Mouse (Mus musculus): ENCODE data around the gene Herc3. TPM values are rescaled to one million over a fixed set of nuclear protein-coding genes. Genes with fewer than 3 reads are reported as not detected.

The Herc3 gene
- polyA plus RNA-seq, 1 experiment from 2014 or later, result 2.9 TPM

DNA sequence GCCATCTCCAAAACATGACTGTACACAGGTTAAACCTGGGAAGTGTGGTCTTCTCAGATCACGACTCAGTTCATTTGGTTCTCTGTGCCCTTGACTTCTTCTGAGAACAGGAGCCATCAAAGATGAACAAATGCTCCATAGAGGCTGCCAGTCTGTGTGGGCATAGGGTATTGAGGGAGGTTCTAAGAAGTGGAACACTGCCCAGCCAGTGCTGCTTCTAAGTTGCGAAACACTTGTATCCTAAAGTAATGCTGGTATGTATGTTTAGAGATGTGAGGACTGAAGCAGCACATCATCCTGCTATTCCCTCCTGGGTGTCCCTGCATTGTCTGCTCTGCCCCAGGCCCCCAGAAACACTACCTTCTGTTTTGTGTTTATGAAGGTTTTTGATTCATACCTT lies 5.2 kb downstream of the Herc3 start:
- 0 out of 2 replicates have a peak, but pooled peaks cover 5% of the 10 kb centered on the region for H3K27me3 ChIP-seq
- WGBS (ENCODE audit: insufficient replicate concordance), result 67% methylated on average over 2 of the region's 2 CpGs
- H3K9me3 ChIP-seq (replicated peaks), result no peaks in the 10 kb centered on the region
- H3K27ac ChIP-seq (replicated peaks), result no peak overlapping the region
- no peak overlapping the region for H3K9ac ChIP-seq
- no peaks in the 10 kb centered on the region for H3K36me3 ChIP-seq (replicated peaks)
- no peak overlapping the region for H3K4me2 ChIP-seq
- H3K4me1 ChIP-seq (replicated peaks), result peaks cover 14% of the 10 kb centered on the region
- ATAC-seq (ENCODE audit: insufficient read depth), result no peak
- H3K4me3 ChIP-seq (replicated peaks), result no peak overlapping the region

DNA sequence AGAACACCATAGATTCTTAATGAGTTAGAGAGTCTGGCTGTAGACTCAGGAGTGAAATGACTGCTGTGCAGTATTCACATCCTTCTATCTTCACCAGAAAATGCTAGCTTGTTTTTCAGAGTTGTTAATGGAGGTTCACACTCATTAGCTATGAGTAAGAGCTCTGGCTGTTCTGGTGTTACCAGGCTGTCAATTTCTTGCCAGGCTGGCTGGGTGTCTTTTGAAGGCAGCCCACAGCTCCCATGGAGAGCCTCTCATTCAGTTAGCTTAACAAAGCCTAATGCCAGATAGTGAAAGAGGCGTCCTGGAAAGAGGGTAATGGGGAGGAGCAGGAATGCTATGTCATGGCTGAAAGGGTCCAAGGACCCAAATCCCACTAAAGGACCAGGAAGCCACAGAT lies 6.7 kb downstream of the Herc3 start:
- no peak overlapping the region for H3K9ac ChIP-seq
- H3K36me3 ChIP-seq (replicated peaks), result no peaks in the 10 kb centered on the region
- no peaks in the 10 kb centered on the region for H3K4me1 ChIP-seq (replicated peaks)
- H3K27ac ChIP-seq (replicated peaks), result no peak overlapping the region
- H3K4me2 ChIP-seq, result no peak overlapping the region
- no peaks in the 10 kb centered on the region for H3K9me3 ChIP-seq (replicated peaks)
- ATAC-seq (ENCODE audit: insufficient read depth), result no peak
- H3K4me3 ChIP-seq (replicated peaks), result no peak overlapping the region
- 47% methylated on average over 1 of the region's 1 CpGs for WGBS (ENCODE audit: insufficient replicate concordance)
- no peaks in the 10 kb centered on the region for H3K27me3 ChIP-seq

DNA sequence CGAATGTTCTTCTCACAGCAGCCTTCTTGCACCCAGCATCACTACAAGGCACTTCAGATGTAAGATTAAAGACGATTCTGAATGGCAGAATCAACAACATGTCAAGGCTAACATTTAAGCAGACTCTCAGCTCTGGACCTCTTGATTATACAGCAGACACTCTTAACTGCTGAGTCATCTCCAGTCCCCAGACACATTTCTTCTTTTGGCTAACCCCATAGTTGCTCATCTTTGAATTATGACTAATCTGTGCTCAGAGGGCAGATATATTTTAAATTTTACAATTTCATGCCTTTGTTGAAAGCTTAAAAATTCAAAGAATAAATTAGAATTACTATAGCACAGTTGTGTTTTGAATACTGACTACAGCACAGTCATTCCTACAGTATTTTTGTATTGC lies 9.9 kb downstream of the Herc3 start:
- no peak overlapping the region for H3K27ac ChIP-seq (replicated peaks)

DNA sequence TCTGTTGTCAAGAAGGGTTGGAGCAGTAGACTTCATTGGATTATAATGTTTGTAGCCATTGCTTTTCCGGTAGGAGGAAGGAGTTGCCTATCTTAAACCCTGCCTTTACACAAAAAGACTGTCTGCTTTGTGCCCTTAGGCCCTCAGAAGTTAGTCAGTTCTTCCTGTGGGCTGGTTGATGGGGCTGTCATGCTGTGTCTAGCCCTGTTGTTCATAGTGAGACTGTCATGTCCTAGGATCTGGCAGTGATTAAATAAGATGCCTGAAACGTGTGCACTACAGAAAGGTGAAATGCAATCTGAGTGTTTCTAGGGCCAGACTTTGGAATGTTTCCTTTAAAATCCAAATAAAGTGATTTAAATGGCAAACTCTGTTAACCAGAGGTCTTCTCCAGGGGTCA lies 10.9 kb downstream of the Herc3 start:
- no peaks in the 10 kb centered on the region for H3K9me3 ChIP-seq (replicated peaks)
- H3K27me3 ChIP-seq, result no peaks in the 10 kb centered on the region
- H3K4me3 ChIP-seq (replicated peaks), result no peak overlapping the region
- no peak overlapping the region for H3K27ac ChIP-seq (replicated peaks)
- no peaks in the 10 kb centered on the region for H3K4me1 ChIP-seq (replicated peaks)
- ATAC-seq (ENCODE audit: insufficient read depth), result no peak
- 51% methylated on average over 2 of the region's 2 CpGs for WGBS (ENCODE audit: insufficient replicate concordance)
- no peak overlapping the region for H3K4me2 ChIP-seq
- no peak overlapping the region for H3K9ac ChIP-seq
- H3K36me3 ChIP-seq (replicated peaks), result no peaks in the 10 kb centered on the region

More for the DNA sequence above, 9.9 kb downstream of the Herc3 start:
- no peak for ATAC-seq (ENCODE audit: insufficient read depth)
- Histone ChIP-seq H3K36me3 (replicated peaks) (no peaks in the 10 kb centered on the region), H3K9me3 (replicated peaks) (no peaks in the 10 kb centered on the region), H3K27me3 (no peaks in the 10 kb centered on the region), H3K4me3 (replicated peaks) (no peak overlapping the region), H3K4me1 (replicated peaks) (no peaks in the 10 kb centered on the region), H3K4me2 (no peak overlapping the region), H3K9ac (no peak overlapping the region)
- WGBS (ENCODE audit: insufficient replicate concordance), result 37% methylated on average over 2 of the region's 2 CpGs

DNA sequence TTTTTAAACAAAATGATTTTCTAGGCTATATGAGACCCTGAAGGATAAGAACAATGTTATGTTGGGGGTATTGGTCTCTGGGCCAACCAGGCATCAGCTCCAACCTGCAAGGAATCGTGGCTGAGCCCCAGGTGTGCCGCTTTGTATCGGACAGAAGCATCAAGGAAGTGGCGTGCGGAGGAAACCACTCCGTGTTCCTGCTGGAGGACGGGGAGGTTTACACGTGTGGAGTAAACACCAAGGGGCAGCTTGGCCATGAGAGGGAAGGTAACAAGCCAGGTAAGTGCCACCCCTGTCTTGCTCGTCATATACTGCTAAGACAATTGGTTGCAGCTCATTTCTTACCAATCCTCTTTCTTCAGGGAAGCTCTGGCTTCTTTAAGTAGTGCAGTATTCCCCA lies 12.3 kb downstream of the Herc3 start:
- no peak for ATAC-seq (ENCODE audit: insufficient read depth)
- 65% methylated on average over 9 of the region's 9 CpGs for WGBS (ENCODE audit: insufficient replicate concordance)
- H3K9ac ChIP-seq, result no peak overlapping the region
- no peak overlapping the region for H3K4me2 ChIP-seq
- no peaks in the 10 kb centered on the region for H3K4me1 ChIP-seq (replicated peaks)
- no peaks in the 10 kb centered on the region for H3K9me3 ChIP-seq (replicated peaks)
- H3K36me3 ChIP-seq (replicated peaks), result no peaks in the 10 kb centered on the region
- H3K27ac ChIP-seq (replicated peaks), result no peak overlapping the region
- H3K27me3 ChIP-seq, result no peaks in the 10 kb centered on the region
- no peak overlapping the region for H3K4me3 ChIP-seq (replicated peaks)

DNA sequence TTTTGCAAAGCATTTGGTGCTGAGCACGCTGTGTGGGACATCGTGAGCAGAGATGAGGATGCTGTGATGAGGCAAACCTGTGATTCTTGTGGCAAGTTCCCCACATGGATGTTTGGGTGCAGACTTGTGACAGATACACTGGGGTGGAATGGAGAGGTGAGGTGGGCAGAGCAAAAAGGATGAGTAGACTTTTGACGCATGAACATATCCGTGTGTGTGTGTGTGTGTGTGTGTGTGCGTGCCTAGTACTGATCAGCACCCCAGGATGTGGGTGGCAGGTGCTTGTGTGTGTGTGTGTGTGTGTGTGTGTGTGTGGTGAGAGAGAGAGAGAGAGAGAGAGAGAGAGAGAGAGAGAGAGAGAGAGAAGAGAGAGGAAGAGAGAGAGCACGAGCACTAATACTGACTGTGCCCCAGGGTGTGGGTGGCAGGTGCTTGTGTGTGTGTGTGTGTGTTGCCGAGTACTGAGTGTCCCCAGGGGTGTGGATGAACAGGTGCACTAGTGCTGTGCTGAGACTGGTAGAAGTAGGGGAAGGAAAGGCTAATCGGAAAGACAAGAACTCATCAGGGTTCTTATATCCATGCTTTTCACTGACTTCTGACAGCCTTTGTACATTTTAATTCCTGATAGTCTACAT lies 13.0 kb downstream of the Herc3 start:
- WGBS (ENCODE audit: insufficient replicate concordance), result 74% methylated on average over 8 of the region's 8 CpGs
- Histone ChIP-seq H3K9me3 (replicated peaks) (no peaks in the 10 kb centered on the region), H3K4me2 (no peak overlapping the region), H3K9ac (no peak overlapping the region), H3K27ac (replicated peaks) (no peak overlapping the region), H3K27me3 (no peaks in the 10 kb centered on the region), H3K36me3 (replicated peaks) (no peaks in the 10 kb centered on the region), H3K4me1 (replicated peaks) (no peaks in the 10 kb centered on the region), H3K4me3 (replicated peaks) (no peak overlapping the region)
- ATAC-seq (ENCODE audit: insufficient read depth), result no peak

DNA sequence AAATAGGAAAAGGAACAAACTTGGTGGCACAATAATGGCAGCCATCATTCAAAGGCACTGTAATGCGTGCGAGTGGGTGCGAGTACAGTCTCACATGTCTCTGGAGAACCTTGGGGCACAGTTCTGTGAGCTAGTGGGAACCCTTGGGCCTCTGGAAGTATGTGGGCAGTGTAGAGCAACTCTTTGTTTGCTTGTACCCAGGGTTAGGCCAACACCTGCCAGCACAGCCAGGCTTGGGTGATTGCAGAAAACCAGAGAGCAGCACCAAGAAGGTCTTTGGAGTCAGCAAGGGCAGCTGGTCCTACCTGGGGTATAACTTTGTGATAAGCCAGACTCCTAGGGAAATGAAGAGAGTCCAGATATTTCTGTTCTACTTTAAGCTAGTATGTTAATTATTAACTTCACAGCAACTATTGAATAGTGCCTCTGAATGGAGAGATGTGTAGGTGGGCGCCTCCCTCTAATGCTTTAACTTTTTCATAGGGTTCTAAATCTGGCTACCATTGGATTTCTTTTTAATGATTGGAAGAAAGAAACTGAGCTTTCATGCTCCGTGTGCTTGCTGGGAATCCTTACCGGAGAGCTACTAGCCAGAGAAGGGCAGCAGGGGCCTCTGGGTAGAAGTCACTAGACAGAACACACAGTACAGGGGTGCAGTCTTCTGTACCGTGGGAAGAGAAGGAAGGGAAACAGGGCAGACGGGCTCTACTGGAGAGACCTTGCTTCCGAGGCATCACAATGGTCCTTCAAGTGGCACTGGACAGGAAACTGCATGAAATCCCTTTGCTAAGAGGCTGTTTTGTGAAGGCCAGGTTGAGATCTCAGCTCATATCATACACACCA lies 15.8 kb downstream of the Herc3 start:
- Histone ChIP-seq H3K4me1 (replicated peaks) (no peaks in the 10 kb centered on the region), H3K4me3 (replicated peaks) (no peak overlapping the region), H3K36me3 (replicated peaks) (no peaks in the 10 kb centered on the region), H3K9me3 (replicated peaks) (no peaks in the 10 kb centered on the region), H3K27ac (replicated peaks) (no peak overlapping the region), H3K27me3 (no peaks in the 10 kb centered on the region), H3K9ac (no peak overlapping the region), H3K4me2 (no peak overlapping the region)
- WGBS (ENCODE audit: insufficient replicate concordance), result 74% methylated on average over 9 of the region's 9 CpGs
- no peak for ATAC-seq (ENCODE audit: insufficient read depth)

DNA sequence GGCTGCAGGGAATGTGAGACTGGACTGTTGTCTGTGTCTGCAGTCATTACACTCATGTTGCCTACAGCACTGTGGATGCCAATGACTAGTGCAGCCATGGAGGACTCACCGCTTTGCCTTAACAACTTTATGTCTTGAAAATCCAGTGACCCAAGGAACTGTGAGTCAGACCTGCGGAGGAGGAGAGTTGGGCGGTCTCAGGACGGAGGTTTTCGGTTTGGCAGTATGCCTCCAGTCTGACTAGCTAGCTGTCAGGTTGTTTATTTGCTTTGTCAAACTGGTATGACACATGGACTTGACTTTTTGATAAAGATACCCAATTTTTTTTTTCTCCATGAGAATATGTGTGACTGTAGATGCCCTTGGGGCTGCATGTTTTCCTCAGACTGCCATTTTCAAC lies 16.6 kb downstream of the Herc3 start:
- no peak for ATAC-seq (ENCODE audit: insufficient read depth)
- no peak overlapping the region for H3K27ac ChIP-seq (replicated peaks)
- no peaks in the 10 kb centered on the region for H3K9me3 ChIP-seq (replicated peaks)

DNA sequence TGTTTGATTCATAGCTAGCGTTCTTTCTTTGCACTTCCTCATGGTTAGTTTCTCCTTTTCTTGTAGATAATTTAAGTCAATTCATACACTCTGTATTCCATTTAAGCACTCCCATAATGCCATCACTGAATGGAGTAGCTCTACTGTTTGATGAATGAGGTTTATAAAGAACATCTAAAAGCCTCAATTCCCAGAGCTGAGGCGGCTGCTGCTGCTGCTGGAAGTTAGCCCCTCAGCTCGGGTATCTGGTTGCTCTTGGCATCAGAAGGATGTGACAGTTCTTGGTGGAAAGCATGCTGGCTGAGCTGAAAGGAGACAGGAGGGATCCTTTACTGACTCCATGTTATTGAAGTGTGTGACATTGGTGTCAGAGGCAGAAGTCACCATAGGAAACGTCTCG lies 18.1 kb downstream of the Herc3 start:
- Histone ChIP-seq H3K4me3 (replicated peaks) (no peak overlapping the region), H3K27me3 (no peaks in the 10 kb centered on the region), H3K36me3 (replicated peaks) (no peaks in the 10 kb centered on the region), H3K27ac (replicated peaks) (no peak overlapping the region), H3K9me3 (replicated peaks) (no peaks in the 10 kb centered on the region), H3K4me2 (no peak overlapping the region), H3K9ac (no peak overlapping the region), H3K4me1 (replicated peaks) (no peaks in the 10 kb centered on the region)
- ATAC-seq (ENCODE audit: insufficient read depth), result no peak
- WGBS (ENCODE audit: insufficient replicate concordance), result 52% methylated on average over 5 of the region's 5 CpGs

More for the DNA sequence above, 16.6 kb downstream of the Herc3 start:
- no peaks in the 10 kb centered on the region for H3K36me3 ChIP-seq (replicated peaks)
- 71% methylated on average over 5 of the region's 5 CpGs for WGBS (ENCODE audit: insufficient replicate concordance)
- H3K9ac ChIP-seq, result no peak overlapping the region
- no peak overlapping the region for H3K4me3 ChIP-seq (replicated peaks)
- no peaks in the 10 kb centered on the region for H3K27me3 ChIP-seq
- no peaks in the 10 kb centered on the region for H3K4me1 ChIP-seq (replicated peaks)
- H3K4me2 ChIP-seq, result no peak overlapping the region

DNA sequence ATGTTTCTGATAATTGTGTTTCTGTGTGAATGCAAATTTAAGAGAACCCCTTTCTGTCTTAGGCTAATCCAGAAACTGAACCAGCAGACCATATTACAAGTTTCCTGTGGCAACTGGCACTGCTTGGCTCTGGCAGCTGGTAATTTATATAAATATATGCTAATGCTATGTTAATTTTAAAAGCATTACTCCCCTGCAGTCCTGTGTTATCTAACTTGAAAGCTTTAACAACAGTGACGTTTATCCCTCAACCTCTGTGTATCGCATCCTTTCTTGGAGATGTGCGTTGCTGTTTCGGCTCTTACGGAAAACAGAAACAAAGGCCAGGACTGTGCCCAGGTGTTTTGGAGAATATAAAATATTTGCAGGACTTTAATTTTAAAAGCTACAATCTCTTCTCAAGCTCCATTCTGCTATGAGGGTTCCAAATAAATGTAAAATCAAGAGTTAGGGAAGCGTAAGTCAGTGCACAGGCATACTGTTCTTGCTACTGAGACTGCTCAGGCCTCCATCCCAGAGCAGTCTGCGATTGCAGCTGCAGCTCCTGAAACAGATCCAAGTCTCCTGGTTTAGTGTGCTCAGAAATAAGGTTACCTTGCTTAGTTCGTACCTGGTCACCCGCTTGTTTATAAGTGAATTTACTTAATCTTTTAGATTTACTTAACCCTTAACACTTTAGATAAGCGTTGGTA lies 24.6 kb downstream of the Herc3 start:
- H3K4me3 ChIP-seq (replicated peaks), result no peak overlapping the region
- 75% methylated on average over 10 of the region's 10 CpGs for WGBS (ENCODE audit: insufficient replicate concordance)
- ATAC-seq (ENCODE audit: insufficient read depth), result no peak
- H3K9me3 ChIP-seq (replicated peaks), result no peaks in the 10 kb centered on the region
- no peak overlapping the region for H3K9ac ChIP-seq
- H3K4me2 ChIP-seq, result no peak overlapping the region
- no peaks in the 10 kb centered on the region for H3K4me1 ChIP-seq (replicated peaks)
- no peak overlapping the region for H3K27ac ChIP-seq (replicated peaks)
- H3K36me3 ChIP-seq (replicated peaks), result no peaks in the 10 kb centered on the region
- H3K27me3 ChIP-seq, result no peaks in the 10 kb centered on the region

DNA sequence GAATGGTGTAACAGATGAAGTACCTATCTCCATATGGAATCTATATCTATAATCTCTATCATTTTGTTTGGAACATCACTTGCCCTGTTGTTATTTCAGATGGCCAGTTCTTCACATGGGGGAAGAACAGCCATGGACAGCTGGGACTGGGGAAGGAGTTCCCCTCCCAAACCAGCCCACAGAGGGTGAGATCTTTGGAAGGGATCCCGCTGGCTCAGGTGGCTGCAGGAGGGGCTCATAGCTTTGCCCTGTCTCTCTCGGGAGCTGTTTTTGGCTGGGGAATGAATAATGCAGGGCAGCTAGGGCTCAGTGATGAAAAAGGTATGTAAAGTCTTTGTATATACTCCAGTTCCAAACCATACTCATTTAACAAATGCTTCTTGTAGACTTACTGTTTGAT lies 25.2 kb downstream of the Herc3 start:
- WGBS (ENCODE audit: insufficient replicate concordance), result 59% methylated on average over 2 of the region's 2 CpGs

More for the DNA sequence above, 25.2 kb downstream of the Herc3 start:
- Histone ChIP-seq H3K4me2 (no peak overlapping the region), H3K27ac (replicated peaks) (no peak overlapping the region), H3K4me1 (replicated peaks) (no peaks in the 10 kb centered on the region), H3K27me3 (no peaks in the 10 kb centered on the region), H3K9me3 (replicated peaks) (no peaks in the 10 kb centered on the region), H3K4me3 (replicated peaks) (no peak overlapping the region), H3K36me3 (replicated peaks) (no peaks in the 10 kb centered on the region), H3K9ac (no peak overlapping the region)
- ATAC-seq (ENCODE audit: insufficient read depth), result no peak
